Mouse (Mus musculus) thymus, postnatal 4 days (tissue): Measurements from ENCODE around the gene Zfp853.

Source experiments
- DNase-seq: peaks from one replicate; pipeline ENCODE4 v3.0.0; 2021

Gene Zfp853

DNA sequence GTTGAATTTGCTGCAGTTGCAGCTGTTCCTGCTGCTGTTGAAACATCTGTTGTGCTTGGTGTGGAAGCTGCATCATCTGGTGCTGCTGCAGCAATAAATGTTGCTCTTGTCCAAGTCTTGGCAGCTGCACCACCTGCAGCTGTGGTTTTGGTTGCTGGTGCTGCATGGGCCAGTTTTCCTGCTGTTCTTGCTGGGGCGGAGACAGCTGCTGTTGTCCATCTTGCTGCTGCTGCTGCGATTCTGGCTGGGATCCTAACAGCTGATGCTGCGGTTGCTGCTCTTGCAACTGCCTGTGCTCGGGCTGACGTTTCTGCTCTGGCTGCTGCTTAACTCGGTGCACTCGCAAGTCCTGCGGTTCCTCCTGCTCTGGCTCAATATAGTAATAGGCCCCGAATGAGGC is 4.1 kb downstream of the Zfp853 start:
- no peak for DNase-seq

DNA sequence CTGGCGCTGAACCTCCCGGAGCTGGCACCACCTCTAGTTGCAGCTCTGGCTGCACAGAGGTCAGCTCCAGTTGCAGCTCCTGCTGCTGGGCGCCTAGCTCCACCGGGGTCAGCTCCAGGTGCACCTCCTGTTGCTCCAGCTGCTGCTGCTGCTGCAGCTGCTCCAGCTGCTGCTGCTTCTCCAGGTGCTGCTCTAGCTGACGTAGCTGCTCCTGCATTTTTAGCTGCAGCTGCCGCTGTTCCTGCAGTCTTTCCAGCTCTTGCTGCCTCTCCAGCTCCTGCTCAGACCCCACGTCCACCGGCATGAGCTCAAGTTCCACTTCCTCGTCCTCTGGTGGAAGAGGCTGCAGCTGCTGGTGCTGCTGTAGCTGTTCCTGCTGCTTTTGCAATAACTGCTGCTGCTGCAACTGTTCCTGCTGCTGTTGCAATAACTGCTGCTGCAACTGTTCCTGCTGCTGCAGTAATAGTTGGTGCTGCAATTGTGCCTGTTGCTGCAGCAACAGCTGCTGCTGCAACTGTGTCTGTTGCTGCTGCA is 5.0 kb downstream of the Zfp853 start:
- no peak for DNase-seq

DNA sequence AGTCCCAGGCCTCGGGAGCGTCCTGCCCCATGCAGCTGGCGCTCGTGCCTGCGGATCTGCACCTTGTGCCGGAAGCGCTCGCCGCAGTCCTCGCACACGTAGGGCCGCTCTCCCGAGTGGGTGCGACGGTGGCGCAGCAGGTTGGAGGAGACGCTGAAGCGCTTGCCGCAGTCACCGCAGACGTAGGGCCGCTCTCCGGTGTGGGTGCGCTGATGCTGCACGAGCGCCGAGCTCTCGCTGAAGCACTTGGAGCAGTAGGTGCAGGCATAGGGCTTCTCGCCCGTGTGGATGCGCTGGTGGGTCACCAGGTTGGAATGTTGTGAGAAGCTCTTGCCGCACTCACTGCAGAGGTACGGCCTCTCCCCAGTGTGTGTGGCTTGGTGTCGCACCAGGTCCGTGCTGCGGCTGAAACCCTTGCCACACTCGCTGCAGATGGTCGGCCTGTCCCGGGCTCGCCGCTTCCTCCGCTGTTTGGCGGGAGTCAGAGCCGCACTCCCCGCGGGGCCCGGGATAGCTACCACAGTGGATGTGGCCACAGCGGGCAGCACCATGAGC is 5.6 kb downstream of the Zfp853 start:
- DNase-seq = peak; percentile 59

GRCm38 (mm10) chr5:143284762-143285161 is 8.7 kb downstream of the Zfp853 start:
- DNase-seq = peak; percentile 28

- DNase-seq = no peak
These were observed 14.2 kb downstream of the Zfp853 start for GRCm38 (mm10) chr5:143279247-143279646.

DNA sequence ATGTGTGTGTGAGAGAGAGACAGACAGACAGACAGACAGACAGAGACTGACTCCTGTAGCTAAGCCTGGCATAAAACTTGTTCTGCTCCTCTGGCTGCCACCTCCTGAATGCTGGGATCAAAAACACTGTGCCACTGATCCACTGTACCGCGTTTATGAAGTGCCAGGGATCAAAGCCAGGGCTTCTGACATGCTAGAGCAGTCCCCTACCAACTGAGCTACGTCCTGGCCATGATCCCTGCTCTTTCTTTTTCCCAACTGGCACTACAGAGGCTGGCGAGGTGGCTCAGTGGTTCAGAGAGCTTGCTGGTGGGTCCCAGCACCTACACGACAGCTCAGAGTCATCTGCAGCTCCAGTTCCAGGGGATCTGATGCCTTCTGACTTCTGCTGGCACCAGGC is 17.7 kb downstream of the Zfp853 start:
- no peak for DNase-seq

DNA sequence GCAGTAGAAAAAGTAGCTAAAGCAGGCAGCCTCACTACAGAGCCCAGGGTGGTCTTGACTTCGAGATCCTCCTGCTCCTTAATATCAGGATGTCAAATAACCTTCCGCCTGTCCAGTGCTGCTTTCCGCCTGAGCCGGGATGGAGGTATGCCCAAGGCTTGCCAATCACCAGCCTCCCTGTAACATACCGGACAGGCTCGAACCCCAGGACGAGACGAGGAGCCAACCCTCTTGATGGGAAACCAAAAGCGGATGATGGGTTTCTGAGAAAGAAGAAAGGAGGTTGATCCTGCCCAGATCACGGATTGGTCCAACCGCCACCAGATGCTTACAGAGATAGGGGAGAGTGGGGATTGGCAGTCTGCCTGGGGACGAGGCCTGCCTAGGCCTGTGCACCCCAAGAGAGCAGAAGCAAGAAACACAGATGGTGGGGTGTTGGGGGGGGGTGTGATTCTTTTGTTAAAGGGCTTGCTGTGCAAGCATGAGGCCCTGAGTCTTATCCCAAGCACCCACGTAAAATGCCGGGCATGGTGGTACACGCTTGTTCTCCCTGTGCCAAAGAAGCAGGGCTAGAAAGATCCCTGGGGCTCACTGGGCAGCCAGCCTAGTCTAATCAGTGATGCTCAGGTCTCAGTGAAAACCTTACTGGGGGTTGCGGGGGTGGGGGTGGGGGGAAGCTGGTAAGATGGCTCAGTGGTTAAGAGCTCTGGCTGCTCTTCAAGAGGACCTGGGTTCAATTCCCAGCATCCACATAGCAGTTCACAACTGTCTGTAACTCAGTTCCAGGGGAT is 20.7 kb downstream of the Zfp853 start:
- no peak for DNase-seq

GRCm38 (mm10) chr5:143272108-143272507 is 21.3 kb downstream of the Zfp853 start:
- DNase-seq = no peak

DNA sequence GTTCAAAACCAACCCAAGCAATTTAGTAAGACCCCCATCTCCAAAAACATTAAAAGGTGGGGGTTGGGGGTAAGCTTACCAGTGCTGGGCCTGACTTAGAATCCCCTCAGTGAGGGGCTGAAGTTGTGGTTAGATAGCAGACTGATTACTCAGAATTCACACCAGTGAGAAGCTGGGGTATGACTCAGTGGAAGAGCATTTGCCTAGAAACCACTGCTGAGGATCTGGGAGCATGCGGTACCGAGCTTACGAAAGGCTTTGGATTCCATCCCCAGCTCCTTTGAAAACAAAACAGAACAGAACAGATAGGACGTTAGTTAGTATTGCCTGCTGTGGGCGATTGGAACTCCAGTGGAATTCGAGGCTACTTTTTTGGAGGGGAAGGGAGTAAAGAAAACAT is 21.8 kb downstream of the Zfp853 start:
- no peak for DNase-seq

DNA sequence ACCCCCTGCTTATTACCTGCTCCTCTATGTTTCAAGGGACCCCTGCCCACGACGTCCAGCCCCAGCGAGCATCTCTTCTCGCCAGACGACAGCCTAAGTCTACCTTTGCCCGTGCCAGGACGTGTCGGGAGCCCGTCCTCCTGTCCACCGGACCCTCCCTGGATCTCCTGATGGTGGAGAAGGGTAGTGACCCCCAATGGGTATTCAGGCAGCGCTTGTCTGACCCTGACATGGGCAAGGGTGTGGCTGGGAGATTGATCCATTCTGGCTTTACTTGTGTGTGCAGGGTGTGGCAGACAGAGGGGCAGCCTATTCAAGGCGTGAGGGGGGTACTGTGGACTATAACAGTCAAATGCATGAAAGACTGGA is 23.3 kb downstream of the Zfp853 start:
- DNase-seq = no peak

GRCm38 (mm10) chr5:143269363-143270150 is 23.9 kb downstream of the Zfp853 start, which contains the start of gene Zfp316:
TSS of gene Zfp316 (minus strand) at chr5:143270022.
- peak; percentile 67 for DNase-seq

- DNase-seq = no peak
These were observed 24.4 kb downstream of the Zfp853 start for GRCm38 (mm10) chr5:143268985-143269362.

DNA sequence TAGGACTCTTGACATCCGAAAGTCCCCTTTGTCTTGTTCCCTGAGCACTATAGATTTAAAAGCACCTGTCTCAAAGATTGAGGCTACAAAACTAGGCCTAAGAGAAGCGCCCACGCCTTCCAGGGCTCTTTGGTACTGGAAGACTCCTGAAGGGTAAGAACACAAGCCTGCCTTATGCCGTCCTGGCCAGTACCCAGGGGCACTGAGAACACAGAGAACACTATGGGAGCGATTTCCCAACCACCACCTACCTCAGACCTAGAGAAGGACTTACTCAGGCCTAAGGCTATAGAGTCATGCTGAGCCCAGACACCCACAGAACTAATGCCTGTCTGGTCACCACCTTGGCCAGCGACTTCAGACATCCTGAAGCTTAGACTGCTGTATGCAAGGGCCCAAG is 26.6 kb downstream of the Zfp853 start:
- DNase-seq = no peak

GRCm38 (mm10) chr5:143265409-143265808 is 28.0 kb downstream of the Zfp853 start:
- DNase-seq = no peak

DNA sequence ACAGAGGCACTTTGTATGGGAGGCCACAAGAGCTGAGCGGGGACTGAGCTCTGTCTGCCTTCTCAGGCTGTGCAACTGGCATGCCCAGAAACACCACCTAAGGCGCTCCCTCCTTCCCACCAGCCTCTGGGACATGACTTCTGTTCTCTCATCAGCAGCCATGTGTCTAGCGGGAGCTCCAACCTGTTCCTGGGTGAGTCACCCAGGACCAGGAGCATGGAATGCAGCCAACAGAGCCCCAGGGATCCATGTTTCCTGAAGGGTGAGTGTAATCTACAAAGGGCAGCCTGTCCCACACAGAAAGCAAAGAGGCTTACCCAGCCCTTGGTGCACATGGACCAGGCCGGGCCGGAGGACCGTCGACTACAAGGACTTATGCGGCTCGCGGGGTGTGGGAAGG is 28.7 kb downstream of the Zfp853 start:
- no peak for DNase-seq

DNA sequence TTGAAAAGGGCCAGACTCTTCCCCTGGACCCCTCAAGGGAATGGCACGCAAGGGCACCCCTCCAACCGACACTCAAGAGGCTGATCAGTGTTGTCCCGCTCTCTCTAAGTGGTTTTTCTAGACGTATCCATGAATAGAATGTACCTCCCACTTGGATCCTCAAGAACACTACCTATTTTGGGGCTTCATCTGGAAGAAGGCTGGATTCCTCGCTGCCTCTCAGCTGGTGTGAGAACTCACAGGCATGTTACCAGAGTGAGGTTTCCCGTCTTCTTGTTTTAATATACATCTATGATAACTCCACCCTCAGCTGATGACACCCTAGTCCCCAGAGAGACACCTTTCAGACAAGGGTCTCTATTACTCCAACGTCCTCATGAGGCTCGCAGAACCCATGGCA is 31.8 kb downstream of the Zfp853 start:
- no peak for DNase-seq

DNA sequence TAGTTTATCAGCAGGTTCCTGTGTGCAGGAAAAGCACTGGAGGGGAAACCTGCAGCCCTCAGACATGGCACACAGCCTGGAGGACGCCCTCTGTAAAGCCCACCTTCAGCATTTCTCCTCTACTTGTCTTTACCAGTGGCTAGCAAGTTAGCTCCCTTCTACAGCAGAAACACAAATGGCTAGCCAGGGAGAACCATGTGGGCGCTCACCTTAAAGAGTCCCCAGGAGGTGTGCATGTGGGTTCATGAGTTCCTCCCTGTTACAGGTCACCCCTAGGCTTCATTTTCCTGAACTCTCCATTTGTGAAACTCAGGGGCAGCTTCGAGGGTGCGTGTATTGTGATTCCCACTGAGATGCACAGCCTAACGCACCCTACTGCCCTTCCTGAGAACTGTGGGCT is 37.6 kb downstream of the Zfp853 start:
- no peak for DNase-seq

- DNase-seq = no peak
These were observed 38.3 kb downstream of the Zfp853 start for GRCm38 (mm10) chr5:143255131-143255519.

DNA sequence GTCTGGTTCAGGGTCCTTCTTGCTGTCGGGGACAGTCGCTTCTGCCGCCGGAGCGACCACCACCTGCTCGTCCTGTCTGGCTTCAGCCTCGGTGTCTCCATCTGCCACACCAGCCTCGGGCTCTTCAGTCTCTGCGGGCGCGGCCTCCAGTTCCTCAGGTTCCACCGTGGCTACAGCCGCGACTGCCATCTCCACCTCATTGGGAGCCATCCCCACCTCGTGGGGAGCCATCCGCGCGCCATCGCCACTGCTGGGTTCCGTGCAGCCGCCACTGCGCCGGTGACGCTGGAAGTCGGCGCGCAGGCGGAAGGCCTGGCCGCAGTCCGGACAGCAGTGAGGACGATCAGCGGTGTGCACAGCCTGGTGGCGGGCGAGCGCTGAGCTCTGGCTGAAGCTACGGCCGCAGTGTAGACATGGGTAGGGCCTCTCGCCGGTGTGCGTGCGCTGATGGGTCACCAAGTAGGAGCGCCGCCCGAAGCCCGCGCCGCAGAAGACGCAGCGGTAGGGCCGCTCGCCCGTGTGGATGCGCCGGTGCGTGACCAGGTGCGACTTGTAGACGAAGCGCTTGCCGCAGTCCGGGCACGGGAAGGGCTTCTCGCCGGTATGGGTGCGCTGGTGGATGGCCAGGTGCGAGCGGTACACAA is 38.8 kb downstream of the Zfp853 start:
- peak; percentile 21 for DNase-seq

GRCm38 (mm10) chr5:143253881-143254486 is 39.4 kb downstream of the Zfp853 start:
- peak; percentile 13 for DNase-seq

DNA sequence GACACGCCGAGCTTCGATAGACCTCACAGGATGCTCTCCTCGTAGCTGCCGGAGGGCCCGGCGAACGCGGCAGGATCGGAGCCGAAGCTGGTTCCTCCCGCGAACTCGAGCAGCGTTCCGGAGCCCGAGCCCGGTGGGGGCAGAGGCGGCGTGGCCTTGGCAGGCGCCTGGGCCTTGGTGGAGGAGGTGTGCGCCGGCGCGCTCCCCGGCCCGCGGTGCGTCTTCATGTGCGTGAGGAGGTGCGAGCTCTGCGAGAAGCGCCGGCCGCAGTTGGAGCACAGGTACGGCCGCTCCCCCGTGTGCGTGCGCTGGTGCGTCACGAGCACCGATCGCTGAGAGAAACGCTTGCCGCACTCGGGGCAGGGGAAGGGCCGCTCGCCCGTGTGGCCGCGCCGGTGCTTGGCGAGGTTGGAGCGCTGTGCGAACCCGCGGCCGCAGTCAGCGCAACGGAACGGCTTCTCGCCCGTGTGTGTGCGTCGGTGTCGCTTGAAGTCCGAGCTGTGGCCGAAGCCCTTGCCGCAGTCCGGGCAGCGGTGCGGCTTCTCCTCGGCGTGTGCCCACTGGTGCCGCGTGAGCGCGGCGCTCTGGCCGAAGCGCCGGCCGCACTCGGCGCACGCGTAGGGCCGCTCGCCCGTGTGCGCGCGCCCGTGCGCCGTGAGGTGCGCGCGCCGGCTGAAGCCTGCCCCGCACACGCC is 40.1 kb downstream of the Zfp853 start:
- peak; percentile 37 for DNase-seq

DNA sequence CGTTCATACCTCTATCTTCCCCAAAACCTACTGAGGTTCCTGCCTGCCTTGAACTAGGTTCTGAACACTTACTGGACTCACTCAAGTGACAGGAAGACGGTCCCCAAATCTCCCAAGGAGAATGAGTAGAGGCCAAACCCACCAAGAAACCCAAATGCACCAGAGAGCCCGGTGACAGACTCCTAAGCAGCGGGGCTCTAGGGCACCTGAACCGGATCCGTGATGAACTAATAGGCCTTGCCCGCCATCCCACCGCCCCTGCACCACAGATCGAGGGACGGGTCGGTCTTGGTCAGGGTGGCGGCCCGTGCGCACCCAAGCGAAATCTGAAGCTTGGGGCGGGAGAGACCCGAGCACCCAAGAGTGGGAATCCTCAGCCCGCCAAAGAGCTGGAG is 40.6 kb downstream of the Zfp853 start:
- no peak for DNase-seq
